Mouse (Mus musculus): Measurements from ENCODE around the gene Ppp1r14a.

Ppp1r14a gene

DNA sequence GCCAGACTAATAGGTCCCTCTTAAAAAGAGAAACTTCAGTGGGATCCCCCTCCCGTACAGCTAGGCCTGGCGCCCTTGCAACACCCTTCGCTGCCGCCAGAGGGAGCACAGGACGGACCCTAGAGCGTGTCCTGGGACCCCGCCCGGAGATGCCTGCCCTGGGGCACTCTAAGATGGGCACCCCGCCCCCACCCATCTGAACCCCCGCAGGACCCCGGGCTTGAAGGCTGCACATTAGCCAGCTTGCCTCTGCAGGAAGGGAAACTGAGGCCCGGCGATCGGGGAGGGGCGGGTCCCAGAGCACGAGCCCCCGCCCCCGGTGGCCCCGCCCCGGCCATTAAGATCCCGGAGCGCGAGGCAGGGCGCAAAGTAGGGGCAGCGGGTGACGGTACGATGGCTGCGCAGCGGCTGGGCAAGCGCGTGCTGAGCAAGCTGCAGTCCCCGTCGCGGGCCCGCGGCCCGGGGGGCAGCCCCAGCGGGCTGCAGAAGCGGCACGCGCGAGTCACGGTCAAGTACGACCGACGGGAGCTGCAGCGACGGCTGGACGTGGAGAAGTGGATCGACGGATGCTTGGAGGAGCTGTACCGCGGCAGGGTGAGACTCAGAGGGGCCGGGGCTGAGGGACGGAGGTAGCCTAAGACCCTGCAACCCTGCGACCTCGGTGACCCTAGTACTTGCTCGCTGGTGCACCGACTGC is at the start of gene Ppp1r14a:
Ppp1r14a (plus strand) TSS at position 367 of the 697 bp plus-strand sequence.
- DNase-seq (ENCODE audit: low read depth) = no peak

DNA sequence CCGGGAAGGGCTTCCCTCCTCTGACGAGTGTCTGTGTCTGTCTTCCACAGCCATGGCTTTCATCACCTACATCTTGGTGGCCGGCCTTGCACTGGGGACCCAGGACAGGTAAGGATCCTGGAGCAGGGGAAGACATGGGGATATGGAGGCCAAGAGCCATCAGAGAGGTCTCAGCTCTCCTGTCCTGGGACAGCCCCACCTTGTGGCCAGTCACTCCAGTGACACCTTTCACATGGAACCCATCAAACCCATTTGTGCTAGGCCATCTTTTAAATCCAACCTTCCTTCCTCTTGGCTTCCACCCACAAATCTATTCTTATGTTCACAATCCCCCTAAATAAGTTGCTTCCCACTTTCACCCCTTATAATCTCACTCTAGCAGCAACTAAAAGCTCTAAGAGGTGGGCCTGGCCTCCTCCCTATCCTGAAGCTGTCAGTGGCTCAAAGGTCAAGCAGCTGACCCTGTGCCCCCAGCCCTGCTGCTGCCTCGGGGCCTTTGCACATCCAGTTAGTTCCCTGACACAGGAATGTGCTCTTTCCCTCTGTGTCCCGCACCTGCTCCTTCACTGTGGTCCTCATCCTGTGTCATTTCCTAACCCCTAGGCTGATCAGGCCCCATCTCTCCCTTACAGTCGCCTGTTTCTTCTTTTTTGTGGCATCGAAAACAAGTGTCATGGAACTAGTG is 44.2 kb upstream of the Ppp1r14a start:
- no peak for DNase-seq (ENCODE audit: low read depth)

DNA sequence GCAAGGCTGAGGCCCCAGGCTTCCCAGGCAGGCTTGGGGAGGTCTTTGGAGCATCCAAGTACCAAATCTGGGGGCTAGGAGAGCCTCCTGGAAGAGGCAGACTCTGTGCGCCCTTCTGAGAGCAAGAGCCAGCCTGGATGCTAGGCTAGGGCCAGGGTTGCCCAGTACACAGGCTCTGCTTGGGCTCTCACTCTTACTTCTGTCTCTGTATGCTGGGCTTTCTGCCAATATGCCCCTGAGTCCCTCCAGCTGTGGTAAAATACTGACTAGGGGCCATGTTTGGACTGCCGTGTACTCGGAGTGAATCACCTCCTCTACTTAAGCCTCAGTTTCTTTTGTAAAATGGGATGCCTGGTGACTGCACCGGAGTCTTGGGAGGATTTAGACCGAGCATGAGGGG is 43.1 kb upstream of the Ppp1r14a start:
- DNase-seq (ENCODE audit: low read depth) = no peak

DNA sequence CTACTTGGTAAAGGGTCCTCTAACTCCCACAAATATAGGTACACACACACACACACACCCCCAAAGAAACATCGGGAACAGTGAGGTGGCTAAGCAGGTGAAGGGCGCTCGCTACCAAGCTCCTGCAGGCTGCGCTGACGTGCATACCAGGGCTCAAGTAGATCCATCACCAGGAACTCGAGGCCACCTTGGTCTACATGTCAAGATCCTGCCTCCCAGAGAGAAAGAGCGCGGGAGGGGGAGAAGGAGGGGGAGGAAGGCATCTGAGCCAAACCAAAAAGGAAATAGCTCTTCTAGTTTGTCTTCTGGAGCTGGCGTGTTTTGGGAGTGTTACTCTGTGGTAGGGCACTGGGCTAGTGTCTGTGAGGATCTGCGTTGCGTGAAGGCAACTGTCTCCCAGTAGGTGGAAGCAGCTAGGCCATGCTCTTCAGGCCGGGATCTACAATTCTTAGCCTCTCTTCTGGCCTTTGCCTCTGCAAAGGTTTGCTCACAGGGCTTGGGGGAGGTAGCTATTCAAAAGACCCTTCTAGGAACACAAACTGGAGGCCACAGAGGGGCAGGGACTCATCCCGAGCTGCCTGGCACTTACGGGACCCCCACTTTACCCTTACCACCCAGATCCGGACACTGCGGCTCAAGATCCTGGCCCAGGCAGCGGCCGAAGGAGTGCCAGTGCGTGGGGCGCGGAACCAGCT is 42.3 kb upstream of the Ppp1r14a start:
- no peak for DNase-seq (ENCODE audit: low read depth)

DNA sequence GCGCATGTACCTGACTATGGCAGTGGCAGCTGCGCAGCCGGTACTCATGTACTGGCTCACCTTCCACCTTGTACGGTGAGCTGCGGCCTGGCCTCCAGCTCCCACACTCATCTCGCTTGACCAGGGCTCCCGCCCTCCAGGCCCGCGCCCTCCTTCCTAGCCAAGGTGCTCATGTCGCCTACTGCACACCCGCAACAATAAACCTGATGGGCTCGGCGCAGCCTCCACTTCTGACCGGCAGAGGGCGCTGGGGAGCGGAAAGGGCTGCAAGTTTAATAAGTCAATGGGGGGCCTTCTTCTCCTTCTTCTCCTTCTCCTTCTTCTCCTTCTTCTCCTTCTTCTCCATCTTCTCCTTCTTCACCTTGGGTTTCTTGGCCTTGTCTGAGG is 41.8 kb upstream of the Ppp1r14a start:
- DNase-seq (ENCODE audit: low read depth) = peak; percentile 69

DNA sequence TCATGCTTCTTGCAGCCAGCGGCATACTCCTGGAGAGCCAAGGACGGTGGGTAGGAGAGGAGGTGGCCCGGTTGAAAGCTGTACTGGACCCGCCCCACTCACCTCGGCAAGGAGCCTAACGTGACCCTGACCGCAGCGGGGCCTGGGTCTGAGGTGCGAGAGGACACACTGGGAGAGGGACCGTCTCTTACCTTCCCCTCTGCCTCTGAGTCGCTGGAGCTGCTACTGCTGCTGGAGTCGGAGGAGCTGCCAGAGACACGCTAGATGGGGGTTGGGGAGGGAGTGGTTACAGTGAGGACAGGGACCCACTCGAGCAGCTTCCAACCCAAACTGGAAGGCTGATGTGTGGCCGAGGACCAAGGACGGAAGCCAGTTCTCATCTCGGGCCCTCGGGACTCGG is 41.4 kb upstream of the Ppp1r14a start:
- DNase-seq (ENCODE audit: low read depth) = no peak

DNA sequence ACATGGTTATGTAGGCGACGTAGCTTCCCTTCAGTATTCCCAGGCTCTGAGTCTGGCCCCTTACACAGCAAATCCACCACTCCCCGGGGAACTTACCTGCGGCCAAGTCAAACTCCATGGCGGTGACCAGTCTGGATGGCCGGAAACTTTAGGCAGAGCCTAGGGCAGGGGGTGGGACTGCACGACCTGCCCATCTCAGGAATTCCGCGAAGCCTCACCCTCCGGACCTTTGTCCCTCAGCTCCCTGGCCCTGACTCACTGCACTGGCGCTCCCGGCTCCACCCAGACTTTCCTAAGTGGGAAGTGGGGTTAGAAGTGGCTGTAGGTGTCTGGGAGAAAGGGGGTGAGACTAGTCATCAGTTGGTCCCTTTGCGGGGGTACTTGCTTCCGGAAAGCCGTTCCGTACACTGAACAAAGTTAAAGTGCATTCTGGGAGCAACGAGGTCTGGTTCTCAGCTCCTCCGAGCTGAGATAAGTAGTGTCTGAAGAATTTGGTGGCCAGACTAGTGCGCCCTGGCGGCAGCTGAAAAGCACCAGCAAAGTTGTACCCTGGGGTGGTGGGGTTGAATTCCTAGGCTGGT is 40.8 kb upstream of the Ppp1r14a start, which contains the start of gene 2200002D01Rik:
2200002D01Rik (minus strand) TSS at position 206 of the 581 bp plus-strand sequence.
- DNase-seq (ENCODE audit: low read depth) = no peak

DNA sequence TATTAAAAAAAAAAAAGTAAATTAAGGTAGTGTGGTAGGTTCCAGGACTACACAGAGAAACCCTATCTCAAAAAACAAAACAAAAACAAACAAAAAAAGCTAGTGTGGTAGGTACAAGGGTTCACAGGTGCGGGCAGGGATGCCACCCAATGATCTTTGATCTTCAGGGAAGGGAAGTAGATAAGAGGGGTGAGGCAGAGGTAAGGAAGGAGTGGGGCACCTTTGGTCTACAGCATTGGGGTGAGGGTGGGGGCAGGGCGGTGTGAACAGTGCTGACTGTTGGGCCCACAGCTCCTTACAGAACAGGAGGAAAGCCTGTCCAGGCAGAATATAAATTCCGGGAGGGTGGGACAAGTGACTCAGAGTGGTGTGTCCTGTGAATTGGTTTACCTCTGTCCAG is 37.9 kb upstream of the Ppp1r14a start:
- DNase-seq (ENCODE audit: low read depth) = no peak

DNA sequence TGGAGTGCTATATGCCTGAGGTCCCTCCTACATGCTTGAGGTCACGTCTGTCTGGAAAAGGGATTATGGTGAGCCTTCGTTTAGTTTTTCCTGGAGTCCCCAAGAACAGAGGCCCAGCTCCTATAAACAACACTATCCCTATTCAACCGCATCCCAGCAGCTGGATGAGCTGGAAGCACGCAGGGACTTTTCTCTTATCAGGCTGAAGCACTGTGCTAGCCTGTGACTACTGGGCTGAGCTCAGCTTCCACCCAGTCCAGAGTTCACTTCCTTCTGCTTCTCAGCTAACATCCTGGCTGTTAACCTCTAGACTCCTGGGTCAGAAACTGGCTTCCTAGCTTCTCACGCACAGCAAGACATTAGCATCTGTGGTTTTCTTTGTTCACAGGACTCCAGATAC is 35.3 kb upstream of the Ppp1r14a start:
- DNase-seq (ENCODE audit: low read depth) = no peak

DNA sequence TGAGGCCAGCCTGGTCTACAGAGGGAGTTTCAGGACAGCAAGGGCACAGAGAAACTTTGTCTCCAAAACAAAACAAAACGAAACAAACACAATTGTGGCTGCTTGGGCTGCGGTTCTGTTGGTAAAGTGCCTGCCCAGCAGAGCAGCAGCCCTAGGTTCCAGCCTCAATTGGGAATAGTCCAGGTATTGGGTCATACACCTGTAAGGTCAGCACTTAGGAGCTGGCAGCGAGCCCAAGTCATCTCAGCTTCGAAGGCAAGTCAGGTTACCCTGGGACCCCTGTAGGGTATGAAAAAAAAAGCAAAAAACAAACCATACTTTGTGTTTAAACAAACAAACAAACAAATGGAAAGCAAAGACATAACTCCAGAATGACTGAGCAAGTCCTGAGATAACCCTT is 33.2 kb upstream of the Ppp1r14a start:
- no peak for DNase-seq (ENCODE audit: low read depth)

DNA sequence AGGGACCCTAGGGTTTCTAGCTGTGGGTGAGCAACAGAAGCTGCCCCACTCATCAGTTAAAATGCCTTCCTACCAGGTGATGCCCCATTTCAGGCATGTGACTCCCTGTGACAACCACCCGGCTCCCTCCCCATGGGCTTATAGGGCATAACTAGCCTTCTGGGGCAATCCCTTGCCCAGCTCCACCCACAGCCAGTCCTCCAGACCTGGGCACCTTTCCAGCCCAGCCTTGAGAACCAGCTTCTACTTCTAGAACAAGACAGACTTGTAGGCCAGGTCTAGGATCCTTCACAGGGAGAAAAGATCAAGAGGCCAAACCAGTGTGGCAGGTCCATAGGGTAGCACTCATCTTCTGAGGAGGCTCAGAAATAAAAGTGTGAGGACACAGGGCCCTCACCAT is 31.7 kb upstream of the Ppp1r14a start:
- DNase-seq (ENCODE audit: low read depth) = no peak

DNA sequence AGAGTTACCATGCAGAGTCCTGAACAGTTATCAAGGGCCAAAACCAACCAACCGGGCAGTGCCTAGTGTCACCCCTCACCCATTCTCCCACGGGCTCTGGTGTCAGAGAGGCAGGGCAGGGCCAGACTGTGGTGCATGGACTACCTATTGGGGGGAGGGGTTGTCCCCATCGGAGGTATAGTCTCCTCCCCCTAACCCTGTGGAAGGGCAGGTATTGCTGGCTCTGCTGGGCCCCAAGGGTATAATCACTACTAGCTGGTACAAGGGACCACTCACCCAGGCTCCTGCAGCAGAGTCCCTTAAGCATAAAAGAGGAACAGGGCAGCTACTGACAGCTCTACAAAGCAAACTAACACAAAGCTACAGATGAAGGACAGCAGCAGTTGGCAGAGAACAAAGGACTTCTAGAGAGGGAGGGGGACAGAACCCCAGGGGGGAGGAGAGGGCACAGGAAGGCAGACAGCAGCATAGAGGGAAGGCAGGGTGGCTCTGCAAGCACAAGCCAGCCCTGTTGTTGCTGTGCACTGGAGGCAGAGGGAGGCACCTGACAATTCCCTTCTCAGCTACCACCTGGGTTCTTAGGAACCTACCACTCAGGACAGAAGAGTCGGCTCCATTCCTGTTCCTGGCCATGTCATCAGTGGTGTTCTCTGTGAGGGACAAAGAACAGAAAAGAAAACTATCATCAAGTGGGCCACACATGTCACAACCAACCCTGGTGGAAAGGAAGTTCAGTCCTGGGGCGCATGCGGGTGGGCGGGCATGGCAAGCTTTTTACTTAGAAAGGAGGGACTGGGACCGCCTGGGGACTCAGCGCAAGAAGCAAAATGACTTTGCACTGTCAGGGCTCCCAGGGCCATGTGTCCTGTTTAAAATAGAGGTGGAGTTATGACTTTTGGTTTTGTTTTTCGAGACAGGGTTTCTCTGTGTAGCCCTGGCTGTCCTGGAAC is 29.1 kb upstream of the Ppp1r14a start:
- DNase-seq (ENCODE audit: low read depth) = no peak

DNA sequence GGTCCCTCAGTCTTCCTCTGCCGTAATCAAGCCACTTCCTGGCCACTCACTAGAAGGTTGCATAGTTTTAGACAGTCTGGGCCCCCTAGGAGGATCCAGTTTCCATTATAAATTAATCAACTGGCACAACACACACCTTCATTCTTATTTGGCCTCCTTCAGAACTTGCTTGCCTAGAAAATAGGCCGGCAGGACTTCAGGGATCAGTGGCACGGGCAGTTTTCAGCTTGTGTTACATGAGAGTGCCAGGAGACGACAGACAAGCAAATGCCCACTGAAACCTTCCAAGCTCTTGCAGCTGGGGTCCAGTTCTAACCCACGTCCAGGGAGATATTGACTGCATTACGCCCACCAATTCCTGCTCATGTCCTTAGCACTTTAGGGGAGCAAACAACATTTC is 27.0 kb upstream of the Ppp1r14a start:
- no peak for DNase-seq (ENCODE audit: low read depth)

DNA sequence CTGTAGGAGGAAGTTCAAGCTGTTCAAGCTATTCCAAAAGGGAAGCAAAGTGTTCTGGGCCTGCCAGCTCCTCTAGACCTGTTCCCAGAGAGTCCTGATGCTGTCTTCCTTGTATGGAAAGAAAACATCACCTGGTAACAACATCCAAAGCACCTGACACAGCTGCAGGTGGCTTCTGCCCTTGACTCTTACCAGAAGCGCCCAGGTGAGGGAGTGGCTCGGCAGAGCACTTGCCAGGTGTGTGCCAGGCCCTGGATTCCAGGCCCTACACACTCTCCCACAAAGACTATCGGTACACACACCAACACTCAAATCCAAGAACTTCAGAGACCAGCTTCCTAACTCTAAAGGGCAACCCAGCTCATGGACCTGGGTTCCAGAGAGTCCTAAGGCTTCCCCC is 25.3 kb upstream of the Ppp1r14a start:
- DNase-seq (ENCODE audit: low read depth) = no peak

DNA sequence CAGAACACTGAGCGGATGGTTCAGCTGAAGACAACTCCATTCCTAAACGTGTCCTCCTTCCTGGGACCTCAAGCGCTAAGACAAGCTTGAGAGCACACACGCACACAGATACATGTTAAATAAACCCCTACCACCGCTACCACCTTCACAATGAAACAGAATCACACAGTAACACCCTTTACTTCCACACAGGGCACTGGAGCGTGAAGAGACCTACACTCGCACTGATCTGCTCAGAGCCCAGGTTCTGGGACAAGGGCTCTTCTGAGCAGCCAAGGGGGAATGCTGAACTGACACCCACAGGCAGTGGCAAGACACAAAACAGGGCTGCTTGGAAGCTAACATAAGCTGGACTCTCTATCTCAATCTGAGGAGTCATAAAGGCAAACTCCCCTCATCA is 23.5 kb upstream of the Ppp1r14a start:
- no peak for DNase-seq (ENCODE audit: low read depth)

DNA sequence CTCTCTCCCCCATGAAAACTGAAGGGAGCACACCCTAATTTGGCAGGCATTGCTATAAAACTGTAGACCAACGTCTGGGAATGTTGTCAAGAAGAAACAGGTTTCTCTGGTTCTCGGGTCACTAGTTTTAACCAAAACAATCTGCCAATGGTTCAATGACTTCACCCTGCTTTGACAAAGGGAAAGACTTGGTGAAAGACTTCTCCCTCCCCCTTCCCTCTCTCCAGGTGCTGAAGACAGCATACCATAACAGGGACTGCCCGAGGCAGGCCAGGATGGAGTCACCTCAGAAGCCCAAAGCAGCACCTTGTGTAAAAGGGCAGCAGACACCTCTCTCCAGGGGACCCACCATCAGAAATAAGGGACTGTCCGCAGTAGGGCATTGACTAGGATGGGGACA is 22.2 kb upstream of the Ppp1r14a start:
- DNase-seq (ENCODE audit: low read depth) = no peak

DNA sequence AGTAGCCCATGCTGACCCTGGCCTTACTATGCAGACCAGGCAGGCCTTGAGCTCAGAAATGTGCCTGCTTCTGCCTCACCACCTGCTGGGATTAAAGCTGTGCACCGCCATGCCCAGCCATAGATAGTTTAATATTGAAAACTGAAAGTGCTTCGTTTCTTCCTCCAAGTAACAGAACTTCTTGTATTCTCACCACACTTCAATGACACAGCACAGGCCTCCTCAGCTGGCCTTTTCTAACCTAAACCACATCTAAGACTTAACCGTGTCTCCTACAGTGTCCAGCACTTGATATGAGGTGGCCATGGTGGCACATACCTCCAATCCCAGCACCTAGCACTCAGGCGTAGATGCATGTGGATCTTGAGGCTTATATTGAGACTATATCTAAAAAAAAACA is 18.7 kb upstream of the Ppp1r14a start:
- DNase-seq (ENCODE audit: low read depth) = no peak

DNA sequence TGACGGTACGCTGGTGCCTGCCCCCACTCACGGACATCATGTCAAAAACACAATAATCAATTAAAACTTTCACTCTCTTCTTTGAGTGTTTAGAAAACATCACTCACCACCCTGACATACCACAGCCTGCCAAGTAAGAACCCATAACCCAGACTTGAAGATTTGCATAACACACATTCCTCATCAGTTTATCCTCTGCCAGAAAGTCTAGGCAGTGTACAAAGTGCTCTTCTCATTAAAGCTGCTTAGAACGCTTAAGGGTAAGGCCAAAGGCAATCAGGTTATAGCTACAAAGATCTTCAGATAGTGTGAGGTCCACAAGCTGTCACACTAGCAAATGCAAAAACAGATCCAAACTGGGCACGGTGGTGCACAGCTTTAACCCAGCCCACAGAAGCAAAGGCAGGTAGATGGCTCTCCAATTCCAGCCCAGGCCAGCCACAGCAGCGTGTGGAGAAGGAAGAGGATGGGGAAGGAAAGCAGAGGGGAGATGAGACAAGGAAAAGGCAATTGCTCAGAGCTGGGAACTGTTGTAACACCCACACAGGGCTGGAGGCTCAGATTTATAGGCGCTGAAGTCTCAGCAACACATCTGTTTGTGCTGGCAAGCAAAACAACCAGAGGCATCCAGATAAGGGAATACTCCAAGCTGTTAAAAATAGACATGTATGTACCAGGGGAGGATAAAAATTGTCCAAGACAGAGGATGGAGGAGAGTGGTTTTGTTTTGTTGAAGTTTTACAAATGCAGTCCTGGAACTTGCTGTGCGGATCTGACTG is 17.2 kb upstream of the Ppp1r14a start:
- DNase-seq (ENCODE audit: low read depth) = no peak

DNA sequence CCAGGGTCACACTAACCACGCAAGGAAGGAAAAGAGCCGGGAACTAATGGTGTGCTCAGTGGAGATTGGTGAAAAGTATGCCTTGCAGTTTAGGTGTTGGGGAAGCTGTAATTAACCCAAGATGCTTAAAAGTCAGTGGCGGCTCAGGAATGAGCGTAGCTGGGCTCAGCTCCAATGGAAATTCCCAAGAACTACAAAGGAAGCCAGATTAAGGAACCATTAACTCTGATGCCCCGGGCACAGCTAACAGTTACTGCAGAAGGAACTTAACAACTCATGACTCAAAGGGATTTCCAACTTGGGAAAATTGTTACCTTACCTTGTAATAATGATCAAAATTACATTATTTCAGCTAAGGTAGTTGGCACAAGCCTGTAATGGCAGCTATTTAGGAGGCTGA is 12.4 kb upstream of the Ppp1r14a start:
- no peak for DNase-seq (ENCODE audit: low read depth)

DNA sequence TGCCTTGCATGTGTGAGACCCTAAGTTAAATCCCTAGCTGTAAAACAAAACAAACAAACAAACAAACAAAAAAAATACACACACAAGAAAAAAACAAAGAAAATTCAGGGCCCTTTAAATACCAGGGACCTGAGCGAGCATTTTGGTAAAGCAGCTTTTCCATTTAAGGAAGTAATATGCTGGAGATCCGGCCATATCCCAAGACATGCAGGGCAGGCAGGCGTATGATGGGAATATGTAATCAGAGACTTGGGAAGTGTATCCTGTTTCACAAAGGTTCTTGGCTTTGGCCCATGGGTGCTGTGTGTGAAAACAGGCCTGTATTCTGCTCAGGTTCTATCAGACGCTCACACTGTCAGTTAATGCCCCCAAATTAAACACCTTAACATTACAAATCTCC is 11.6 kb upstream of the Ppp1r14a start:
- no peak for DNase-seq (ENCODE audit: low read depth)

DNA sequence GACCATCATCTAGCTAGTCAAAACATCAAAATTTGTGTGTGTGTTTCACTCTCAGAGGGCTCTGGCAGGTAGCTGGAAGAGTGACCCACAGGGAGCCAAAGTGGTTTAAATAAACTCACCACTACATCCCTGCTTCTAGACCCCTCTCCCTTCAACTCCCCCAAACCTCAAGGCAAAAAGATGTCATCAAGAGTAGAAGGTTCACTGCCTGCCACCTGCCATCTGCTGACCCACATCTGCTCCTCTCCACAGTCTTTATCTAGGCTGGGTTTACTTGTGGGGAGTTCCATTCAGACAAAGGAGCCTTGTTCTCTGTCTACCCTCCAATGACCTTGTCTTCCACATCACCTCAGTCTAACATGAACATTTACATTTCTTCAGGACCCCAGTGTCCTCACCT is 9.8 kb upstream of the Ppp1r14a start:
- no peak for DNase-seq (ENCODE audit: low read depth)
